Mouse (Mus musculus) liver, embryonic 15.5 days (tissue): ENCODE measurements around the gene Mdh2. TPM values are rescaled to one million over a fixed set of nuclear protein-coding genes. Genes with fewer than 3 reads are reported as not detected.

Source experiments
- ATAC-seq: fragments of 200-750 bp; cut with Nextera tagmentation; 2 replicates; pipeline ENCODE4 v1.8.0; 2017; ENCODE audit warnings: moderate number of reproducible peaks, mild to moderate bottlenecking, moderate library complexity; ENCODE audit not compliant: insufficient read depth
- H3K27ac ChIP-seq: fragments of 300-500 bp; sonication (generic); replicated peaks from 2 replicates; pipeline ENCODE4 v1.5.1; 2015; ENCODE audit warnings: mild to moderate bottlenecking, inconsistent platforms
- H3K27me3 ChIP-seq: fragments of 300-500 bp; sonication (generic); 2 replicates; pipeline ENCODE4 v1.6.1; 2015; ENCODE audit warnings: mild to moderate bottlenecking, inconsistent platforms
- H3K36me3 ChIP-seq: fragments of 300-500 bp; sonication (generic); replicated peaks from 2 replicates; pipeline ENCODE4 v1.6.1; 2015; ENCODE audit warnings: moderate library complexity, mild to moderate bottlenecking, inconsistent platforms
- H3K4me1 ChIP-seq: fragments of 300-500 bp; sonication (generic); replicated peaks from 2 replicates; pipeline ENCODE4 v1.6.1; 2015; ENCODE audit warnings: inconsistent platforms
- H3K4me2 ChIP-seq: fragments of 300-500 bp; sonication (generic); 2 replicates; pipeline ENCODE4 v1.6.1; 2015; ENCODE audit warnings: moderate library complexity, mild to moderate bottlenecking, inconsistent platforms
- H3K4me3 ChIP-seq: fragments of 300-500 bp; sonication (generic); replicated peaks from 2 replicates; pipeline ENCODE4 v1.5.1; 2015; ENCODE audit warnings: mild to moderate bottlenecking, inconsistent platforms
- H3K9ac ChIP-seq: fragments of 300-500 bp; sonication (generic); 2 replicates; pipeline ENCODE4 v1.6.1; 2015; ENCODE audit warnings: moderate library complexity, mild to moderate bottlenecking, inconsistent platforms
- H3K9me3 ChIP-seq: fragments of 300-500 bp; sonication (generic); replicated peaks from 2 replicates; pipeline ENCODE4 v1.6.1; 2016; ENCODE audit warnings: inconsistent platforms
- WGBS: fragments of 180-500 bp; shearing (Covaris S2); methylation state at CpG from one replicate; pipeline ENCODE4 v1.1.7; 2015; ENCODE audit warnings: mixed read lengths; ENCODE audit not compliant: insufficient replicate concordance; 5-methylcytosine and 5-hydroxymethylcytosine counted together
- polyA plus RNA-seq: library from polyadenylated mRNA; unstranded; fragments of >200 nt; fragmentation: Nextera tagmentation; extraction: Ambion mirVana; gene quantifications from 2 replicates; pipeline ENCODE4 v1.2.1, GENCODE M21; 2015

Mdh2 gene
- polyA plus RNA-seq, 1 experiment from 2014 or later: 302 TPM

DNA sequence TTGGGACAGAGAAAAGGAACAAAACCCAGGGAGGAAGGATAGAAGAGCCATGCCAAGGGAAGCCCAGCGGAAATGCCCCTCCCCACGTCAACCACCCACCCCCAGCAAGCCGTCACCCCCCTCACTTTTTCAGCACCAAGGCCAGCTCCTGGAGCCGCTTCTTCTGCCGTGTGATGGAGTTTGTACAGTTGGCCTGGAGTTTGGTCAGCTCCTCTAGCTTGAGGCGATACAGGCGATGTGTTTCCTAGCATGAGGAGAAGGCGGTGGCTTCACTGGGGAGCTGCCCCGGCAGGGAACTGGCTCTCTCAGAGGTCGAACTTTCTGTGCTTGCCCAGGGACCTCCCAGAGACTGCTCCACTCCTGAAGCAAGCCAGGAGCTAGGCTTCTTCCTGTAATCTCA, 36.1 kb upstream of the Mdh2 start:
- peaks cover 22% of the 10 kb centered on the region for H3K4me1 ChIP-seq
- no peak for ATAC-seq
- H3K9me3 ChIP-seq: no peaks in the 10 kb centered on the region
- peaks cover 11% of the 10 kb centered on the region; the same call in 1 of the 2 replicates for H3K27me3 ChIP-seq
- no peak overlapping the region for H3K9ac ChIP-seq
- no peak overlapping the region for H3K4me3 ChIP-seq
- 0 out of 2 replicates have a peak, but pooled peaks cover 5% of the 10 kb centered on the region for H3K36me3 ChIP-seq
- 55% methylated on average over 10 of the region's 10 CpGs for WGBS
- H3K4me2 ChIP-seq: no peak overlapping the region
- no peak overlapping the region for H3K27ac ChIP-seq

DNA sequence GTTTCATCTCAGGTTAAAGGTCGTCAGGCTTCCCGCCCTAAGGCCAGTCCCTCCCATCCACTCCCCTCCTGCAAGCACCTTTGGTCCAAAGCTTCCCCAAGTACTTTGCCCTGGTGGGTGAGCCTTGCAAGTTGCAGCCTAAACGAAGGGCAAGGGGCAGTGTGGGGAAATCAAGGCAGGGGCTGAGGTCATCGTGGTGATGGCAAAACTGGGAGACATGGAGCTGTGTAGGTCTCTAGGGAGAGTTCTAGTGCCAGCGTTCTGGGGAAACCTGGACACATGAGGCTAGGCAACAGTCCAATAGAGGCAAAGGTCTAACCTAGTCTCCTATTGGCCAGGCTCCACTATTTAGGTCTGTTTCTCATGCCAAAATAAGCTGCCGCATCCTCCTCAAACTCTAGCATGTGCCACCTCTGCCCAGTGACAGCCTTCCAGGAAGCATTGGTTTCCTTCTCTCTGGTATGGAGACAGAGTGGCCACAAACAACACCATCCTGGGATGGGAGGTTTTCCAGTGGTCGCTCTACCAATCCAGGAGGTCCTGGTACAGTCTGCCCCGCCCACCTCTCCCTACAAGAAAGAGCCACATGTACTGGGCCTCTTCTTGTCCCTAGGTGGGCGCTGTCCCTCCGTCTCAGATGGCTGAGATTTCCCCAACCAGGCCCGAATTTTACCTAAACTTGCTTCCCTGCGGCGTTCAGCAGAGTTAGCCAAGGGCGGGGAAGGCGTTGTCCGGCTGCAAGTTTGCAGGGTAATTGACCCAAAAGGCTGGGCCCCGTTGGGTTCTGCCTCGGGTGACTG, 35.1 kb upstream of the Mdh2 start:
- H3K4me3 ChIP-seq: peak overlapping the region; percentile 66
- no peak overlapping the region for H3K27ac ChIP-seq
- H3K36me3 ChIP-seq: 0 out of 2 replicates have a peak, but pooled peaks cover 5% of the 10 kb centered on the region
- H3K4me1 ChIP-seq: peaks cover 22% of the 10 kb centered on the region
- no peak for ATAC-seq
- peaks cover 11% of the 10 kb centered on the region; the same call in 1 of the 2 replicates for H3K27me3 ChIP-seq
- H3K9me3 ChIP-seq: no peaks in the 10 kb centered on the region
- 24% methylated on average over 18 of the region's 18 CpGs for WGBS
- H3K9ac ChIP-seq: peak overlapping the region; percentile 40
- peak overlapping the region; percentile 91 for H3K4me2 ChIP-seq

DNA sequence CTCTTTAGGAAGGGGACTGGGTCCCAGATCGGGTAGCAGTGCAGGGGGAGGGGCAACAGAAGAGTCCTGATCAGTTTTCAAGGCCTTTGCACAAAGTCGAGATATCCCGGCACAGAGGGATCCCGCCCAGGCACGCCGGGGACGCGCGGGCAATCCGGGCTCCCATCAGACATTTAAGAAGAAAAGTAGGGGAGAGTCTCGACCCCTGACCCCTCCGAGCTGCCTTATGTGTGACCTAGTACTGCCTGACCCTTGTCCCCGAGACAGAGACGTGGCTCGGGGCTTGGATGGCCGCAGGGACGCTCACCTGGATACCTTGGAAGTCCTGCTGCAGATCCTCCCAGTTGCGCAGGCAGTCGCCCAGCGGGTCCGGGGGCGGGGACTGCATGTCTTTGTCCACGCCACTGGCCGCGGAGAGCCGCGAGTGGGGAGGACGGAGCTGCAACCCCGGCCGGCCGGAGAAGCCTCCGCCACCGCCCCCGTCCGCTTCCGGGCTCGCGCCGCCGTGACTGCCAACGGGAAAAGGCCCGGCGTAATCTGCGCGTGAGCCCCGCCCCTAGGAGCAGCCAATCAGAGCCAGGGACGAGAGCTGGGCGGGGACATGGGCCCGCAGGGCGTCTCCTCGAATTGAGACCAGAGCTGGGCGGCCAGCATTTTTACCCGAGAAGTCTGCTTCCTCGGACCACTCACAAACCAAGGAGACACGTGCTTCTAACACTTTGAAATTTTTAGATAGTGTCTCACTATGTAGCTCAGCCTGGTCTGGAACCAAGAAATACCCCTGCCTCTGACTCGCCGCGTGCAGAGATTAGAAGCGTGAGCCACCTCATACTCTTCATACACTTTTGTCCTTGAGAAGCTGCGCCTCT, 34.3 kb upstream of the Mdh2 start, which contains the start of gene Tmem120a:
Gene Tmem120a (minus strand): TSS at position 708 of the 869 bp plus-strand sequence.
- H3K4me1 ChIP-seq: peaks cover 22% of the 10 kb centered on the region
- H3K4me3 ChIP-seq: peak within 1 kb of the TSS; percentile 66
- WGBS: under 1% methylated on average over 60 of the region's 60 CpGs
- peak; percentile 90 for ATAC-seq
- peak within 1 kb of the TSS; percentile 91 for H3K4me2 ChIP-seq
- H3K36me3 ChIP-seq: 0 out of 2 replicates have a peak, but pooled peaks cover 5% of the 10 kb centered on the region
- H3K27me3 ChIP-seq: peaks cover 11% of the 10 kb centered on the region; the same call in 1 of the 2 replicates
- no peak within 1 kb of the TSS for H3K27ac ChIP-seq
- peak within 1 kb of the TSS; percentile 45 for H3K9ac ChIP-seq
- H3K9me3 ChIP-seq: no peaks in the 10 kb centered on the region

DNA sequence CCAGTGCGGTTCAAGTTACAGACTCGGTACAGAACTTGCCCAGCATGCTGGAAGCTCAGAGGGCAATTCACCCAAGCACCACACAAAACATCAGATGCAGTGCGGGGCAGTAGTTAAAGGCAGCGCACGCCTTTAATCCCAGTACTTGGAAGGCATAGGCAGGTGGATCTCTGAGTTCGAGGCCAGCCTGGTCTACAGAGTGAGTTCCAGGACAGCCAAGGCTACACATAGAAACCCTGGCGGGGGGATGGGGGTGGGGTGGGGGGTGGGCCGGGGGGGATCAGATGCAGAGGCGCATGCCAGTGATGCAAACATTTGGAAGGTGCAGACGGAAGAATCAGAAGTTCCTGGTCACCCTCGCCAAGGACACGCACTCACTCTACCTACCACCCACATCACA, 33.5 kb upstream of the Mdh2 start:
- 0 out of 2 replicates have a peak, but pooled peaks cover 5% of the 10 kb centered on the region for H3K36me3 ChIP-seq
- no peaks in the 10 kb centered on the region for H3K9me3 ChIP-seq
- peaks cover 22% of the 10 kb centered on the region for H3K4me1 ChIP-seq
- no peak for ATAC-seq
- peak overlapping the region; percentile 66 for H3K4me3 ChIP-seq
- whole genome bisulfite sequencing: 33% methylated on average over 12 of the region's 12 CpGs
- H3K27ac ChIP-seq: no peak overlapping the region
- peak overlapping the region; percentile 91 for H3K4me2 ChIP-seq
- H3K9ac ChIP-seq: 0 out of 2 replicates have a peak overlapping the region, but pooled peaks have one; percentile 45
- H3K27me3 ChIP-seq: peaks cover 11% of the 10 kb centered on the region; the same call in 1 of the 2 replicates

DNA sequence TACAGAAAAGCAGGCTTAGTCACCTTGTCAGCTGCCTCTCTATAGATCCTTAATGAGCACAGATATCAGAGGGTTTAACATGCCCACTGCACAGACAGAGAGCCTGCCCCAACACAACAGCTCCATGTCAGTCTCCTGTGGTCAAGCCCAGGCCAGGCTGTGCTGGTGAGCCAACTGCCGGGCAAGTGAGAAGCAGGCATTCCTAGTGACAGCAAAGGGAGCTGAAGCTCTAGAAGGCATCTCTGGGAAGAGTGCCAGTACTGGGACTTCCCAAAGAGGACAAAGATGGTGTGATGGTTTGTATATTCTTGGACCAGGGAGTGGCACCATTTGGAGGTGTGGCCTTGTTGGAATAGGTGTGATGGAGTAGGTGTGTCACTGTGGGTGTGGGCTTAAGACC, 27.2 kb upstream of the Mdh2 start:
- no peaks in the 10 kb centered on the region for H3K4me1 ChIP-seq
- no peak for ATAC-seq
- no peaks in the 10 kb centered on the region for H3K9me3 ChIP-seq
- H3K36me3 ChIP-seq: no peaks in the 10 kb centered on the region
- no peak overlapping the region for H3K9ac ChIP-seq
- H3K27me3 ChIP-seq: no peaks in the 10 kb centered on the region; the same call in 1 of the 2 replicates
- no peak overlapping the region for H3K27ac ChIP-seq
- no peak overlapping the region for H3K4me2 ChIP-seq
- WGBS: 63% methylated on average over 1 of the region's 1 CpGs
- no peak overlapping the region for H3K4me3 ChIP-seq

DNA sequence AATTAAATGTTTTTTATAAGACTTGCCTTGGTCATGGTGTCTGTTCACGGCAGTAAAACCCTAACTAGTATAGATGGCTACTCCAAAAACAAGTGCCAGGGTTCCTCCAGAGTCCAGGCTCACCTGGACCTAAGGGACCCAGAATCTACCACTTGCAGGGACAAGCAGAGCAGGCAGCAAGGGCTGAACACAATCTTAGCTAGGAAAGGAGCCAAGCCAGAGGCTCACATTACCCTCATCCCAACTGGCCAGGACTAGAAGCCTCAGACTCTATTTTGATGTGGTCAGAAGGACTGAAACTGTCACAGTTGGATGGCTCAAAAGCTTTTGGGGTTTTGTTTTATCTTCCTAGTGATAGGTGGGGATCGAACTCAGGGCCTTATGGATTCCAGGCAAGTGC, 26.7 kb upstream of the Mdh2 start:
- Histone ChIP-seq H3K36me3 (no peaks in the 10 kb centered on the region), H3K4me2 (no peak overlapping the region), H3K4me1 (no peaks in the 10 kb centered on the region), H3K27ac (no peak overlapping the region), H3K4me3 (no peak overlapping the region), H3K9ac (no peak overlapping the region), H3K27me3 (no peaks in the 10 kb centered on the region; the same call in 1 of the 2 replicates), H3K9me3 (no peaks in the 10 kb centered on the region)
- 51% methylated on average over 2 of the region's 2 CpGs for WGBS
- no peak for ATAC-seq

DNA sequence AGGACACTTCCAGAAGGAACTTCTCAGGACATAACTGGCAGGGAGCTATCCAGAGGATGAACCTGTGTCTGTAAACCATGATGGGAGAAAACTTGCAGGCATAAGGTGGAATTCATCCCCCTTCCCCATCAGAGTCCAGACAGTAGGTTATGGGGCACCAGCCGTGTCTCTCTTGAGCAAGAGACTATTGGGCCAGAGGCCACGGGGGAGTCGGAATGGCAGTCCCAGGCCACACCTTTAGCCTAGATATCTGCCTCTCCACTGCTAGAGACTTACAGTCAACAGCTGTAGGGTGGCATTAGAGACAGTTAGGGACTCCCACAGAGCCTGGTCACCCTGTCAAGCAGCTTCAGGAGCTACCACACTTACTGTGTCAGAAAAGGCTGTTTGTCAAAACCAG, 16.4 kb upstream of the Mdh2 start:
- 64% methylated on average over 3 of the region's 3 CpGs for WGBS
- ATAC-seq: no peak
- H3K9ac ChIP-seq: no peak overlapping the region
- no peak overlapping the region for H3K4me2 ChIP-seq
- no peaks in the 10 kb centered on the region for H3K4me1 ChIP-seq
- H3K27me3 ChIP-seq: no peaks in the 10 kb centered on the region
- no peaks in the 10 kb centered on the region for H3K36me3 ChIP-seq
- no peaks in the 10 kb centered on the region for H3K9me3 ChIP-seq
- no peak overlapping the region for H3K4me3 ChIP-seq
- no peak overlapping the region for H3K27ac ChIP-seq

DNA sequence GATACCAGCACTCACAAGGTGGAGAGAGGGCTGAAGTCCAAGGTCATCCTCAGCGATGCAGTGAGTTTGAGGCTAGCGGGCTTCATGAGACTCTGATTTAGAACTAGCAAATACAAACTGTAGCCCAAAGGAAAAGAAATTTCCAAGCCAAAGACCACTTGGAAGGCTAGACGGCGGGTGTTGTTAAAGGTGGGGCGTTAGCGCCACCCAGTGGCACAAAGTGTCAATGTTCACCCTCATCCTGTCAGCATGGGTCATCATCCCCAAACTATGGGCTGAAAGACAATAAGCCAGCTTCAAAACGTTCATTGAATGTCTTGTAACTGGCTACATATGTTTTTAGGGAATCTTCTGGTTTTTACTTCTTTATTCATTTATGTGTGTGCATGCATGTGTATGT, 14.8 kb upstream of the Mdh2 start:
- 3% methylated on average over 7 of the region's 7 CpGs for WGBS

DNA sequence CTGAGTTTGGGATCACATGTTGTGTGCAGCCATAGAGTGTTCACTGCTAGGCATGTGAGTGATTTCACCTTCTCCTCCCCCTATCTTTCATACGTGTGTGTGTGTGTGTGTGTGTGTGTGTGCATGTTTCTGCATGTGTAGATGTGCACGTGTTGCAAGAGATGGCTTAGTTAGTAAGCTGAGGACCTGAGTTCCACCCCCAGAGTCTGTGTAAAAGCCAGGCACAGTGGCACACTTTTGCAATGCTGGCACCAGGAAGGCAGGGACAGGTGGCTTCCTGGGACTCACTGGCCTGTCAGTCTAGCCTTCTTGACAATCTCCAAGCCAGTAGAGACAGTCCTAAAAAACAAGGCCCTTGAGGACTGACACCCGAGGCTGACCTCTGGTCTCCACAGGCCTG, 13.3 kb upstream of the Mdh2 start:
- WGBS: 42% methylated on average over 3 of the region's 3 CpGs
- H3K36me3 ChIP-seq: no peaks in the 10 kb centered on the region
- H3K9ac ChIP-seq: no peak overlapping the region
- no peaks in the 10 kb centered on the region for H3K9me3 ChIP-seq
- no peaks in the 10 kb centered on the region for H3K4me1 ChIP-seq
- H3K27me3 ChIP-seq: no peaks in the 10 kb centered on the region
- no peak for ATAC-seq
- H3K27ac ChIP-seq: no peak overlapping the region
- H3K4me3 ChIP-seq: no peak overlapping the region
- no peak overlapping the region for H3K4me2 ChIP-seq

More for the DNA sequence above, 14.8 kb upstream of the Mdh2 start:
- Histone ChIP-seq H3K9ac (no peak overlapping the region), H3K4me1 (no peaks in the 10 kb centered on the region), H3K27ac (no peak overlapping the region), H3K9me3 (no peaks in the 10 kb centered on the region), H3K36me3 (no peaks in the 10 kb centered on the region), H3K4me2 (no peak overlapping the region), H3K4me3 (no peak overlapping the region), H3K27me3 (no peaks in the 10 kb centered on the region)
- ATAC-seq: no peak

DNA sequence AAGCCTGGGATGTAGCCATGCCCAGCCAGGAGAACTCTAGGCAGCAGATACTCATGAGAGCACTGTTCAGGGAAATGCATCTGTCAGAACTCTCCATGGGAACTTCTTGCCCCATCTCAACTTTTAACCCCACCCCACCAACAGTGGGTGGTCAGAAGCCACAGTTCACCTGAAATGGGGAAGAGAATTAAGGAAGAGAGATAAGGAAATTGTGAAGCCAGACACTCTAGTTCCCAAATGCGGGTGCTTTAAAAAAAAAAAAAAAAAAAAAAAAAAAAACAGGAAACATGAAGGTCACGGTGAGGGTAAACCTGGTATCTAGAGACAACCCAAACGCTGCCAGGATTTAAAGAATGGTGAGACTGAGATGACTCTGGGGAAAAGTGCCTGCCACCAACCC, 5.8 kb upstream of the Mdh2 start:
- 0 out of 2 replicates have a peak, but pooled peaks cover 2% of the 10 kb centered on the region for H3K27me3 ChIP-seq
- H3K9ac ChIP-seq: no peak overlapping the region
- no peaks in the 10 kb centered on the region for H3K36me3 ChIP-seq
- H3K4me3 ChIP-seq: no peak overlapping the region
- no peak overlapping the region for H3K27ac ChIP-seq
- no peak overlapping the region for H3K4me2 ChIP-seq
- H3K4me1 ChIP-seq: peaks cover 11% of the 10 kb centered on the region
- WGBS: 10% methylated on average over 3 of the region's 3 CpGs
- ATAC-seq: no peak
- no peaks in the 10 kb centered on the region for H3K9me3 ChIP-seq

DNA sequence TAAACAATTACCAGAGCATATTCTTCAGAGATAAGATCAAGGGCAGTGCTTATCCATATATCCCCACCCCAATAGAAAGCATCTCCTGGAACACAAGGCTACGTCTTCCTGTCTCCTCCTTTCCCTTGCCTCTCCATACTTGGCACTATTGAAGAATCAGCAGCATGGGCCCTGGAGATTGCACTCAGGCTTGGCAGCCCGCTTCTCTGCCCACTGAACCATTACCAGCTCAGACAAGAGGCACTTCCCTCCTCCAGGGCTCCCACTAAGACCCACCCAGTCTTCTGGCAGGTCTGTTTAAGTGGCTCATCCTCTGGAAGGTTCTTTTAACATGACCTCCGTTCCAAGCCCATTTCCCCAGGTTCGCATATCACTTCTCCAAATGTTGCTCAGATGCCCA, 1.7 kb upstream of the Mdh2 start:
- Histone ChIP-seq H3K27ac (no peak overlapping the region), H3K4me3 (no peak overlapping the region), H3K9ac (no peak overlapping the region), H3K9me3 (no peaks in the 10 kb centered on the region), H3K27me3 (no peaks in the 10 kb centered on the region), H3K4me1 (peaks cover 43% of the 10 kb centered on the region), H3K36me3 (peaks cover 4% of the 10 kb centered on the region), H3K4me2 (no peak overlapping the region)
- WGBS: 68% methylated on average over 4 of the region's 4 CpGs
- no peak for ATAC-seq
